Mouse (Mus musculus) myocyte (in vitro differentiated cells): ENCODE results near the gene Cstf2.

Experiments
- MAX ChIP-seq: IDR thresholded peaks from one replicate; pipeline ENCODE4 v1.6.1; 2011; ENCODE audit warnings: low read depth, mild to moderate bottlenecking, control low read depth
- MYOD1 ChIP-seq, 3 experiments: IDR thresholded peaks; one replicate each; pipeline ENCODE4 v1.6.1; 2011; ENCODE audit warnings: control low read depth in 2 of 3, low read depth in 2 of 3, mild to moderate bottlenecking in 2 of 3, moderate library complexity in 1 of 3; ENCODE audit not compliant: insufficient read length in 2 of 3, control insufficient read depth in 1 of 3
- MYOG ChIP-seq, 3 experiments: IDR thresholded peaks; one replicate each; pipeline ENCODE4 v1.6.1; 2011; ENCODE audit warnings: control low read depth in 2 of 3, low read depth in 2 of 3, mild to moderate bottlenecking in 2 of 3; ENCODE audit not compliant: insufficient read length in 2 of 3, control insufficient read depth in 1 of 3, insufficient read depth in 1 of 3
- POLR2A ChIP-seq: IDR thresholded peaks from one replicate; pipeline ENCODE4 v1.6.1; 2011; ENCODE audit warnings: low read depth, mild to moderate bottlenecking, control low read depth, moderate library complexity; ENCODE audit not compliant: insufficient read length
- REST ChIP-seq: IDR thresholded peaks from one replicate; pipeline ENCODE4 v1.6.1; 2011; ENCODE audit warnings: mild to moderate bottlenecking, control low read depth, moderate library complexity; ENCODE audit not compliant: insufficient read depth, insufficient read length
- TCF12 ChIP-seq: IDR thresholded peaks from one replicate; pipeline ENCODE4 v1.6.1; 2011; ENCODE audit warnings: mild to moderate bottlenecking, control low read depth; ENCODE audit not compliant: poor library complexity, insufficient read depth, severe bottlenecking
- TCF3 ChIP-seq: IDR thresholded peaks from one replicate; pipeline ENCODE4 v1.6.1; 2011; ENCODE audit warnings: low read depth, control low read depth; ENCODE audit not compliant: insufficient read length
- USF1 ChIP-seq: IDR thresholded peaks from one replicate; pipeline ENCODE4 v1.6.1; 2011; ENCODE audit warnings: low read depth, mild to moderate bottlenecking, control low read depth, moderate library complexity

DNA sequence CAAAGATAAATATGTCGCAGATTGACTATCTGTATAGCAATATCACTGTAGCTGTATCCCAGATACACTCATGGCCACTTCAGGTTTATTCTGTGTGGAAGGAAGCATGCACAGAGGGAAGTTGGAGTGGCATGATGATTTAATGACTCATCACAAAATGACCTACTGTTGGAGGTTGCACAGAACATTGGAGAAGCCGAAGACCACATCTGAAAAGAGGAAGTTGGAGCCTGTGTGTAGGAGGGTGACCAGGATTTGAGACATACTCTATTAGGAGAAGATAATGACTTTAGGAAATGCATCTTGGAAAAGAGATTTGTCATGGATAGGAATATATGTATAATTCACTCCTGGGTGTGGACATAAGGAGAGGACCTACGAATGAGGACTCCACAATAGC lies 57.4 kb downstream of the Cstf2 start:
- no peak for TF ChIP-seq MAX
- no peak for TF ChIP-seq POLR2A
- TF ChIP-seq MYOD1 (IDR thresholded peaks at IDR 0.05; ENCODE audit: control insufficient read depth in 1 of 3, insufficient read length in 2 of 3, low read depth in 2 of 3): no peak
- TF ChIP-seq MYOG (IDR thresholded peaks at IDR 0.05; ENCODE audit: control insufficient read depth in 1 of 3, insufficient read depth in 1 of 3, insufficient read length in 2 of 3, low read depth in 2 of 3): no peak
- TF ChIP-seq REST: no peak
- TF ChIP-seq TCF3: no peak
- no peak for TF ChIP-seq USF1
- TF ChIP-seq TCF12: no peak
